Mouse (Mus musculus): ENCODE data around the gene Spg7. TPM values are rescaled to one million over a fixed set of nuclear protein-coding genes. Genes with fewer than 3 reads are reported as not detected.

Gene Spg7
- polyA plus RNA-seq, 1 experiment from 2014 or later: 22.7 TPM

- Histone ChIP-seq H3K4me2 (replicated peaks; ENCODE audit: low read depth, low read length) (no peak overlapping the region), H3K9me3 (ENCODE audit: low read length) (no peaks in the 10 kb centered on the region), H3K9ac (replicated peaks; ENCODE audit: low read depth) (no peak overlapping the region), H3K27me3 (replicated peaks; ENCODE audit: insufficient read depth, low read length) (no peaks in the 10 kb centered on the region), H3K4me1 (ENCODE audit: insufficient read depth, low read depth, low read length) (peaks cover 4% of the 10 kb centered on the region; the same call in 1 of the 2 replicates), H3K4me3 (ENCODE audit: low read depth, low read length) (no peak overlapping the region), H3K36me3 (ENCODE audit: insufficient read depth, low read length) (no peaks in the 10 kb centered on the region), H3K27ac (ENCODE audit: low read length) (no peak overlapping the region)
- peak; percentile 74 for DNase-seq (ENCODE audit: low spot score)
- 74% methylated on average over 7 of the region's 7 CpGs for WGBS
- TF ChIP-seq CTCF (IDR thresholded peaks at IDR 0.05): no peak
- TF ChIP-seq EP300 (IDR thresholded peaks at IDR 0.05): no peak
- ATAC-seq: peak; percentile 77
Observed at GRCm38 (mm10) chr8:123048402-123048801, 14.3 kb upstream of the Spg7 start.

DNA sequence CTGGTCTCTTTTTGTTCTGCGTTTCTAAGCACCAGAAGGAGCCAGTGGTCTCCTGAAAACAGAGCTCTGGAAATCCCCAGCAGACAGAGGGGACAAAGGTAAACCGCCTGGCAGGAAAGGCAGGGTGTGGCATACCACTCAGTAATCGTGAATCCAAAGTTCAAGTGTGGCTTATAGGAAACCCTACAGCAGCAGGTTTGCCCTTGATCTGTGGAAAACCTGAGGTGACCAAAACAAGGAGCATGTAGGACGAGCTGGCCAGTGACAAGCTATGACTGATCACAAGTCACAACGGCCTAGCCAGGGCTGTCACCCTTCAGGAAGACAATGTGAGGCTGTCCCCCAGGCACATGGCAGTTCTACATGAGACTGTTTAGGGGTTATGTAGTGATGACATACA is 11.3 kb upstream of the Spg7 start:
- ATAC-seq (no peak), DNase-seq (ENCODE audit: low spot score) (no peak)
- no peak for TF ChIP-seq CTCF (IDR thresholded peaks at IDR 0.05)
- TF ChIP-seq EP300 (IDR thresholded peaks at IDR 0.05): no peak
- H3K9ac ChIP-seq (replicated peaks; ENCODE audit: low read depth): no peak overlapping the region
- H3K27me3 ChIP-seq (replicated peaks; ENCODE audit: insufficient read depth, low read length): no peaks in the 10 kb centered on the region
- no peaks in the 10 kb centered on the region for H3K9me3 ChIP-seq (ENCODE audit: low read length)
- no peaks in the 10 kb centered on the region for H3K36me3 ChIP-seq (ENCODE audit: insufficient read depth, low read length)
- 46% methylated on average over 5 of the region's 5 CpGs for WGBS
- H3K4me1 ChIP-seq (ENCODE audit: insufficient read depth, low read depth, low read length): no peaks in the 10 kb centered on the region
- no peak overlapping the region for H3K4me2 ChIP-seq (replicated peaks; ENCODE audit: low read depth, low read length)
- no peak overlapping the region for H3K4me3 ChIP-seq (ENCODE audit: low read depth, low read length)
- no peak overlapping the region for H3K27ac ChIP-seq (ENCODE audit: low read length)

GRCm38 (mm10) chr8:123064072-123064471 is 1.3 kb downstream of the Spg7 start:
- TF ChIP-seq CTCF (IDR thresholded peaks at IDR 0.05) (no peak), EP300 (IDR thresholded peaks at IDR 0.05) (no peak)
- no peak overlapping the region for H3K9ac ChIP-seq (replicated peaks; ENCODE audit: low read depth)
- H3K9me3 ChIP-seq (ENCODE audit: low read length): no peaks in the 10 kb centered on the region
- ATAC-seq (no peak), DNase-seq (ENCODE audit: low spot score) (no peak)
- no peaks in the 10 kb centered on the region for H3K36me3 ChIP-seq (ENCODE audit: insufficient read depth, low read length)
- no peaks in the 10 kb centered on the region for H3K27me3 ChIP-seq (replicated peaks; ENCODE audit: insufficient read depth, low read length)
- no peak overlapping the region for H3K4me3 ChIP-seq (ENCODE audit: low read depth, low read length)
- 72% methylated on average over 4 of the region's 4 CpGs for WGBS
- H3K4me2 ChIP-seq (replicated peaks; ENCODE audit: low read depth, low read length): peak overlapping the region; percentile 89; the same call in 1 of the 2 replicates
- peaks cover 7% of the 10 kb centered on the region; the same call in 1 of the 2 replicates for H3K4me1 ChIP-seq (ENCODE audit: insufficient read depth, low read depth, low read length)
- H3K27ac ChIP-seq (ENCODE audit: low read length): no peak overlapping the region

GRCm38 (mm10) chr8:123064809-123065213 is 2.1 kb downstream of the Spg7 start:
- H3K9me3 ChIP-seq (ENCODE audit: low read length): no peaks in the 10 kb centered on the region
- peak overlapping the region; percentile 91 for H3K4me3 ChIP-seq (ENCODE audit: low read depth, low read length)
- peak overlapping the region; percentile 72 for H3K27ac ChIP-seq (ENCODE audit: low read length)
- peak; percentile 52 for DNase-seq (ENCODE audit: low spot score)
- peak overlapping the region; percentile 89 for H3K4me2 ChIP-seq (replicated peaks; ENCODE audit: low read depth, low read length)
- peak overlapping the region; percentile 68 for H3K9ac ChIP-seq (replicated peaks; ENCODE audit: low read depth)
- TF ChIP-seq EP300 (IDR thresholded peaks at IDR 0.05): peak; percentile 45; the same call in 1 of the 2 replicates
- TF ChIP-seq CTCF (IDR thresholded peaks at IDR 0.05): no peak
- H3K36me3 ChIP-seq (ENCODE audit: insufficient read depth, low read length): no peaks in the 10 kb centered on the region
- H3K27me3 ChIP-seq (replicated peaks; ENCODE audit: insufficient read depth, low read length): no peaks in the 10 kb centered on the region
- WGBS: under 1% methylated on average over 14 of the region's 14 CpGs
- peaks cover 7% of the 10 kb centered on the region; the same call in 1 of the 2 replicates for H3K4me1 ChIP-seq (ENCODE audit: insufficient read depth, low read depth, low read length)
- peak; percentile 27 for ATAC-seq

GRCm38 (mm10) chr8:123065214-123066100 is 2.7 kb downstream of the Spg7 start:
- Histone ChIP-seq H3K4me1 (ENCODE audit: insufficient read depth, low read depth, low read length) (peaks cover 7% of the 10 kb centered on the region; the same call in 1 of the 2 replicates), H3K27me3 (replicated peaks; ENCODE audit: insufficient read depth, low read length) (no peaks in the 10 kb centered on the region), H3K9ac (replicated peaks; ENCODE audit: low read depth) (peak overlapping the region; percentile 68), H3K4me2 (replicated peaks; ENCODE audit: low read depth, low read length) (peak overlapping the region; percentile 89), H3K9me3 (ENCODE audit: low read length) (no peaks in the 10 kb centered on the region), H3K4me3 (ENCODE audit: low read depth, low read length) (peak overlapping the region; percentile 91), H3K27ac (ENCODE audit: low read length) (peak overlapping the region; percentile 89), H3K36me3 (ENCODE audit: insufficient read depth, low read length) (no peaks in the 10 kb centered on the region)
- WGBS: 1% methylated on average over 55 of the region's 84 CpGs
- peak; percentile 98 for DNase-seq (ENCODE audit: low spot score)
- TF ChIP-seq CTCF (IDR thresholded peaks at IDR 0.05) (peak; percentile 74), EP300 (IDR thresholded peaks at IDR 0.05) (no peak)
- ATAC-seq: peak; percentile 99

GRCm38 (mm10) chr8:123066101-123066683 is 3.5 kb downstream of the Spg7 start:
- Histone ChIP-seq H3K4me3 (ENCODE audit: low read depth, low read length) (peak overlapping the region; percentile 91), H3K27me3 (replicated peaks; ENCODE audit: insufficient read depth, low read length) (no peaks in the 10 kb centered on the region), H3K4me2 (replicated peaks; ENCODE audit: low read depth, low read length) (peak overlapping the region; percentile 89), H3K4me1 (ENCODE audit: insufficient read depth, low read depth, low read length) (peaks cover 7% of the 10 kb centered on the region; the same call in 1 of the 2 replicates), H3K9me3 (ENCODE audit: low read length) (no peaks in the 10 kb centered on the region), H3K9ac (replicated peaks; ENCODE audit: low read depth) (peak overlapping the region; percentile 68), H3K36me3 (ENCODE audit: insufficient read depth, low read length) (no peaks in the 10 kb centered on the region), H3K27ac (ENCODE audit: low read length) (peak overlapping the region; percentile 89)
- ATAC-seq (no peak), DNase-seq (ENCODE audit: low spot score) (no peak)
- TF ChIP-seq EP300 (IDR thresholded peaks at IDR 0.05) (no peak), CTCF (IDR thresholded peaks at IDR 0.05) (peak; percentile 44)
- WGBS: 31% methylated on average over 7 of the region's 7 CpGs
